Mouse (Mus musculus) embryonic facial prominence, embryonic 11.5 days (tissue): ENCODE data around the gene Tmem45a. TPM values are rescaled to one million over a fixed set of nuclear protein-coding genes. Genes with fewer than 3 reads are reported as not detected.

ENCODE experiments used
- ATAC-seq: fragments of 200-750 bp; cut with Nextera tagmentation; replicated peaks from 2 replicates; pipeline ENCODE4 v1.8.0; 2017; ENCODE audit warnings: low read depth; ENCODE audit not compliant: insufficient number of reproducible peaks, low FRiP score, low TSS enrichment
- DNase-seq: peaks from one replicate; pipeline ENCODE4 v3.0.0-alpha.2; 2015; ENCODE audit warnings: low spot score
- H3K27ac ChIP-seq: fragments of 300-500 bp; sonication (generic); replicated peaks from 2 replicates; pipeline ENCODE4 v1.5.1; 2014; ENCODE audit warnings: mild to moderate bottlenecking, low read depth, low read length, control low read depth
- H3K27me3 ChIP-seq: fragments of 300-500 bp; sonication (generic); 2 replicates; pipeline ENCODE4 v1.6.1; 2014; ENCODE audit warnings: mild to moderate bottlenecking, low read length, moderate library complexity, mixed read lengths; ENCODE audit not compliant: control insufficient read depth, insufficient read depth
- H3K36me3 ChIP-seq: fragments of 300-500 bp; sonication (generic); replicated peaks from 2 replicates; pipeline ENCODE4 v1.6.1; 2014; ENCODE audit warnings: low read depth, mild to moderate bottlenecking, low read length, moderate library complexity, mixed read lengths; ENCODE audit not compliant: control insufficient read depth, insufficient read depth
- H3K4me1 ChIP-seq: fragments of 300-500 bp; sonication (generic); 2 replicates; pipeline ENCODE4 v1.6.1; 2014; ENCODE audit warnings: low read length, mixed read lengths; ENCODE audit not compliant: control insufficient read depth, insufficient read depth
- H3K4me2 ChIP-seq: fragments of 300-500 bp; sonication (generic); 2 replicates; pipeline ENCODE4 v1.6.1; 2014; ENCODE audit warnings: low read depth, mild to moderate bottlenecking, control low read depth, low read length, moderate library complexity
- H3K4me3 ChIP-seq: fragments of 300-500 bp; sonication (generic); 2 replicates; pipeline ENCODE4 v1.5.1; 2014; ENCODE audit warnings: low read depth, low read length, control low read depth
- H3K9ac ChIP-seq: fragments of 300-500 bp; sonication (generic); replicated peaks from 2 replicates; pipeline ENCODE4 v1.6.1; 2014; ENCODE audit warnings: mild to moderate bottlenecking, control low read depth, low read length
- H3K9me3 ChIP-seq: fragments of 300-500 bp; sonication (generic); replicated peaks from 2 replicates; pipeline ENCODE4 v1.6.1; 2016; ENCODE audit warnings: mild to moderate bottlenecking, low read length, inconsistent platforms, mixed read lengths; ENCODE audit not compliant: control insufficient read depth
- WGBS: fragments of 180-500 bp; shearing (Covaris S2); extraction: QIAGEN DNeasy Blood & Tissue Kit; methylation state at CpG from one replicate; pipeline ENCODE4 v1.1.7; 2014; 5-methylcytosine and 5-hydroxymethylcytosine counted together
- polyA plus RNA-seq: library from polyadenylated mRNA; unstranded; fragments of >200 nt; fragmentation: Nextera tagmentation; extraction: Ambion mirVana; gene quantifications from 2 replicates; pipeline ENCODE4 v1.2.1, GENCODE M21; 2014

Gene Tmem45a
- polyA plus RNA-seq, 1 experiment from 2014 or later, result 15.9 TPM

GRCm38 (mm10) chr16:56884811-56885210, 1.2 kb downstream of the Tmem45a start:
- whole genome bisulfite sequencing, result 96% methylated on average over 6 of the region's 6 CpGs
- DNase-seq (no peak), ATAC-seq (no peak)
- H3K4me2 ChIP-seq, result no peak overlapping the region
- no peak overlapping the region for H3K27ac ChIP-seq
- H3K9me3 ChIP-seq, result no peaks in the 10 kb centered on the region
- no peak overlapping the region for H3K9ac ChIP-seq
- H3K27me3 ChIP-seq, result no peaks in the 10 kb centered on the region
- no peak overlapping the region for H3K4me3 ChIP-seq
- H3K36me3 ChIP-seq, result no peaks in the 10 kb centered on the region
- no peaks in the 10 kb centered on the region for H3K4me1 ChIP-seq

- no peaks in the 10 kb centered on the region for H3K9me3 ChIP-seq
- no peak overlapping the region for H3K9ac ChIP-seq
- DNase-seq, result no peak
- ATAC-seq, result no peak
- 33% methylated on average over 2 of the region's 2 CpGs for WGBS
- no peaks in the 10 kb centered on the region for H3K4me1 ChIP-seq
- H3K36me3 ChIP-seq, result no peaks in the 10 kb centered on the region
- no peaks in the 10 kb centered on the region for H3K27me3 ChIP-seq
- H3K27ac ChIP-seq, result no peak overlapping the region
- no peak overlapping the region for H3K4me3 ChIP-seq
- H3K4me2 ChIP-seq, result no peak overlapping the region
Measured at GRCm38 (mm10) chr16:56873410-56873809, 12.6 kb downstream of the Tmem45a start.

- Histone ChIP-seq H3K27me3 (no peaks in the 10 kb centered on the region), H3K4me3 (no peak overlapping the region), H3K36me3 (no peaks in the 10 kb centered on the region), H3K9me3 (no peaks in the 10 kb centered on the region), H3K4me2 (no peak overlapping the region), H3K4me1 (no peaks in the 10 kb centered on the region), H3K9ac (no peak overlapping the region), H3K27ac (no peak overlapping the region)
- no peak for DNase-seq
- 87% methylated on average over 3 of the region's 3 CpGs for WGBS
- no peak for ATAC-seq
Measured at GRCm38 (mm10) chr16:56870458-56870857, 15.5 kb downstream of the Tmem45a start.

GRCm38 (mm10) chr16:56868361-56868760, 17.6 kb downstream of the Tmem45a start:
- H3K4me2 ChIP-seq, result no peak overlapping the region
- H3K27ac ChIP-seq, result no peak overlapping the region
- no peak for ATAC-seq
- H3K27me3 ChIP-seq, result no peaks in the 10 kb centered on the region
- H3K4me1 ChIP-seq, result no peaks in the 10 kb centered on the region
- H3K9ac ChIP-seq, result no peak overlapping the region
- H3K9me3 ChIP-seq, result no peaks in the 10 kb centered on the region
- no peaks in the 10 kb centered on the region for H3K36me3 ChIP-seq
- no peak for DNase-seq
- 83% methylated on average over 5 of the region's 5 CpGs for WGBS
- H3K4me3 ChIP-seq, result no peak overlapping the region

- no peak overlapping the region for H3K4me2 ChIP-seq
- no peak overlapping the region for H3K9ac ChIP-seq
- DNase-seq (no peak), ATAC-seq (no peak)
- H3K27me3 ChIP-seq, result no peaks in the 10 kb centered on the region
- H3K9me3 ChIP-seq, result no peaks in the 10 kb centered on the region
- 73% methylated on average over 4 of the region's 4 CpGs for WGBS
- no peak overlapping the region for H3K4me3 ChIP-seq
- H3K36me3 ChIP-seq, result no peaks in the 10 kb centered on the region
- no peaks in the 10 kb centered on the region for H3K4me1 ChIP-seq
- H3K27ac ChIP-seq, result no peak overlapping the region
Measured at GRCm38 (mm10) chr16:56867591-56867990, 18.4 kb downstream of the Tmem45a start.

- Histone ChIP-seq H3K9ac (no peak overlapping the region), H3K36me3 (no peaks in the 10 kb centered on the region), H3K4me3 (no peak overlapping the region), H3K4me2 (no peak overlapping the region), H3K4me1 (no peaks in the 10 kb centered on the region), H3K9me3 (no peaks in the 10 kb centered on the region), H3K27ac (no peak overlapping the region), H3K27me3 (no peaks in the 10 kb centered on the region)
- no peak for DNase-seq
- ATAC-seq, result no peak
- WGBS, result 62% methylated on average over 10 of the region's 10 CpGs
Measured at GRCm38 (mm10) chr16:56852841-56853587, 33.0 kb downstream of the Tmem45a start.

GRCm38 (mm10) chr16:56842988-56843387, 43.0 kb downstream of the Tmem45a start:
- H3K9me3 ChIP-seq, result no peaks in the 10 kb centered on the region
- H3K27ac ChIP-seq, result no peak overlapping the region
- H3K36me3 ChIP-seq, result no peaks in the 10 kb centered on the region
- WGBS, result 89% methylated on average over 5 of the region's 5 CpGs
- H3K4me1 ChIP-seq, result no peaks in the 10 kb centered on the region
- no peak overlapping the region for H3K4me3 ChIP-seq
- DNase-seq (no peak), ATAC-seq (no peak)
- H3K27me3 ChIP-seq, result no peaks in the 10 kb centered on the region
- H3K4me2 ChIP-seq, result no peak overlapping the region
- no peak overlapping the region for H3K9ac ChIP-seq

- H3K9ac ChIP-seq, result no peak overlapping the region
- no peak overlapping the region for H3K4me3 ChIP-seq
- H3K4me1 ChIP-seq, result no peaks in the 10 kb centered on the region
- no peak overlapping the region for H3K4me2 ChIP-seq
- no peak for ATAC-seq
- no peak overlapping the region for H3K27ac ChIP-seq
- 84% methylated on average over 1 of the region's 1 CpGs for whole genome bisulfite sequencing
- no peaks in the 10 kb centered on the region for H3K9me3 ChIP-seq
- H3K36me3 ChIP-seq, result no peaks in the 10 kb centered on the region
- no peaks in the 10 kb centered on the region for H3K27me3 ChIP-seq
- no peak for DNase-seq
Measured at GRCm38 (mm10) chr16:56833312-56833711, 52.7 kb downstream of the Tmem45a start.
